Mouse (Mus musculus): ENCODE results near the gene Hist1h2ab. TPM values are rescaled to one million over a fixed set of nuclear protein-coding genes. Genes with fewer than 3 reads are reported as not detected.
"Not testable (repeated sequence)": the region's sequence is repeated elsewhere in the genome, so short reads cannot be mapped to it uniquely, and the experiment has no call there.

Gene Hist1h2ab
- polyA plus RNA-seq, 1 experiment from 2014 or later, result 10.5 TPM

- Histone ChIP-seq H3K4me2 (peak overlapping the region; percentile 94), H3K9ac (peak overlapping the region; percentile 76), H3K4me1 (replicated peaks) (peaks cover 23% of the 10 kb centered on the region), H3K27ac (peak overlapping the region; percentile 89), H3K9me3 (no peaks in the 10 kb centered on the region), H3K27me3 (no peaks in the 10 kb centered on the region), H3K4me3 (peak overlapping the region; percentile 48), H3K36me3 (no peaks in the 10 kb centered on the region)
- under 1% methylated on average over 14 of the region's 14 CpGs for WGBS
- ATAC-seq (ENCODE audit: low FRiP score), result no peak
These were observed 11.0 kb upstream of the Hist1h2ab start for GRCm38 (mm10) chr13:23739922-23740252.

DNA sequence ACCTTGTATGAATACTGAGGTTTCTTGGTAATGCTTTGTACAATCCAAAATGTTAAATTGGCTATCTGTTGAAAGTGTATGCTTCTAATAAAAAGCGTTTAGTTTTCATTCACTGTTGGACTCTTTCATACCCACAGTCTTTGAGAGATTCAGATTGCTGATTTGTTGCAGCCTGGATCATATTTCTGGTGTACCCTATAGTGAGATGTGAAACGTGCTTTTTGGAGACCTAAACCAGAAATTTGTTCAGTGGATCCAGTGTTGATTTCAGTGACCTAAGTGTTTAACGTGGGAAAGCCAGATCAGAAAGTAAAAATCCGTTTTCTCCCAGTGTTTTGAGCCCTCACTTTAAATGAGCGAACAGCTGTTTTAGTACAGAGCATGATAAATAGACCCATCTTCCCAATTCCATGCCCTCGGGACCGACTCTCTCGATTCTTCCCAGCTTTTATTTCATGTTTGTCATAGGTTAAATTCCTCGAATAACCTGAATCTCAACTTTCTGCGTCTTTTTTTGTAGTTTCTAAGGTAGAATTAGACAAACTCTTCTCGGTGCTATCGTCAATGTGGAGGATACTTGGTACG, 10.6 kb upstream of the Hist1h2ab start:
- H3K9me3 ChIP-seq, result no peaks in the 10 kb centered on the region
- WGBS, result 31% methylated on average over 13 of the region's 13 CpGs
- peak overlapping the region; percentile 48 for H3K4me3 ChIP-seq
- peak overlapping the region; percentile 94 for H3K4me2 ChIP-seq
- no peaks in the 10 kb centered on the region for H3K36me3 ChIP-seq
- H3K9ac ChIP-seq, result peak overlapping the region; percentile 76
- no peak for ATAC-seq (ENCODE audit: low FRiP score)
- peak overlapping the region; percentile 89; the same call in 1 of the 2 replicates for H3K27ac ChIP-seq
- peaks cover 23% of the 10 kb centered on the region for H3K4me1 ChIP-seq (replicated peaks)
- H3K27me3 ChIP-seq, result no peaks in the 10 kb centered on the region

DNA sequence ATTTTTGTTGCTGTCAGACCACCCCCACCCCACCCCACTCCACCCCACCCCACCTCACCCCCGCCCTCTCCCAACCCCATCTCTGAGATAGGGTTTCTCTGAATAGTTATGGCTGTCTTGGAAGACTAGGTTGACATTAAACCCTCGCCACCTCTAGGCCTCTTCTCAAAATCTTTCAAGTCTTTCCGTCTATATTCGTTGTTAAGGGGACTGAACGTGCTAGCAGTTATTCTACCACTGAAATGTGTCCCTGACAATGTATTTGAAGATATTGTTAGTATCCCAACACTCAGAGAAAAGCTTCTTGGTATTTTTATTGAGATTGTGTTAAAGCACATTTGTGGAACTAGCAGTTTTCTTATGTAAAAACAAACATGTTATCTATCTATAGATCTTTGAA, 10.0 kb upstream of the Hist1h2ab start:
- no peaks in the 10 kb centered on the region for H3K9me3 ChIP-seq
- H3K4me2 ChIP-seq, result peak overlapping the region; percentile 94; the same call in 1 of the 2 replicates
- no peaks in the 10 kb centered on the region for H3K27me3 ChIP-seq
- H3K36me3 ChIP-seq, result no peaks in the 10 kb centered on the region
- 72% methylated on average over 5 of the region's 5 CpGs for WGBS
- H3K9ac ChIP-seq, result no peak overlapping the region
- H3K4me3 ChIP-seq, result no peak overlapping the region
- H3K4me1 ChIP-seq (replicated peaks), result peaks cover 23% of the 10 kb centered on the region
- ATAC-seq (ENCODE audit: low FRiP score), result no peak
- H3K27ac ChIP-seq, result no peak overlapping the region

DNA sequence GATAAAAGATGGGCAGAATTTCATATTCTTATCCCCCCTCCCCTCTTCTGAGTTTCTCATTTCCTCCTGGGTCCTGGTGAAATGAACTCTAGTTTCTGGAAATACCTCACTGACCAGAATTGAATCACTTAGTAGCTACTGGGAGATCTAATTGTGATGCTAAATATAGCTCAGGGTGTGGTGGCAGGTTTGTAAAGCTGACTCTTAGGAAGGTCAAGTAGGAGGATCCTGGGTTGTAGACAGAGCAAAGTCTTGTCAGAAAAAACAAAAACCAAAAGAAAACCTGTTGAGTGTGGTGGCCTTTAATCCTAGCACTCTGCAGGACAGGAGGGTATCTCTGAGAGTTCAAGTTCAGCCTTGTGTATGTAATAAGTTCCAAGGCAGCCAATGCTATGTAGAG, 8.9 kb upstream of the Hist1h2ab start:
- peaks cover 25% of the 10 kb centered on the region for H3K4me1 ChIP-seq (replicated peaks)
- H3K36me3 ChIP-seq, result no peaks in the 10 kb centered on the region
- no peak overlapping the region for H3K27ac ChIP-seq
- H3K4me2 ChIP-seq, result no peak overlapping the region
- no peak for ATAC-seq (ENCODE audit: low FRiP score)
- no peak overlapping the region for H3K4me3 ChIP-seq
- H3K27me3 ChIP-seq, result no peaks in the 10 kb centered on the region
- no peaks in the 10 kb centered on the region for H3K9me3 ChIP-seq
- no peak overlapping the region for H3K9ac ChIP-seq

DNA sequence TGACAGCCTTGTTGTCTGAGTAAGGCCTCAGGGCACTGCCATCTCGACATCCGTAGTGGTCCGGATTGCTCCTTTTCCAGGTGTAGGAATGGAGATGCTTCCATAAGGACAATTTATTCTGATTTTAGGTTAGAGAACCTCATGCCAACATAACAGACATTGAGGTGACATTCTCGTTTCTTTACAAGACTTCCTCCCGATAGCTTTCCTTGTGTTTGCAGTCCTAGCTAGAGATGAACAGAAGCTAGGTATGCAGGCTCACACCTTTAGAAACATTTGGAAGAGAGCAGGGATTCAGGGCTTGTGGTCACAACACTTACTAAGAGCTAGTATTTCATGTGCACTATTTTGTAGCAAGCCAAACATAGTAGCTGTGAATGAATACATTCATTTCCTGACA, 7.7 kb upstream of the Hist1h2ab start:
- H3K27ac ChIP-seq, result no peak overlapping the region
- no peaks in the 10 kb centered on the region for H3K9me3 ChIP-seq
- no peaks in the 10 kb centered on the region for H3K27me3 ChIP-seq
- no peak overlapping the region for H3K9ac ChIP-seq
- H3K36me3 ChIP-seq, result no peaks in the 10 kb centered on the region
- ATAC-seq (ENCODE audit: low FRiP score), result no peak
- peaks cover 31% of the 10 kb centered on the region for H3K4me1 ChIP-seq (replicated peaks)
- no peak overlapping the region for H3K4me2 ChIP-seq
- WGBS, result 85% methylated on average over 5 of the region's 5 CpGs
- no peak overlapping the region for H3K4me3 ChIP-seq

- Histone ChIP-seq H3K4me1 (replicated peaks) (peaks cover 26% of the 10 kb centered on the region), H3K4me2 (no peak overlapping the region), H3K27me3 (no peaks in the 10 kb centered on the region), H3K27ac (no peak overlapping the region), H3K4me3 (peak overlapping the region; percentile 30; the same call in 1 of the 2 replicates), H3K9me3 (no peaks in the 10 kb centered on the region), H3K36me3 (no peaks in the 10 kb centered on the region), H3K9ac (no peak overlapping the region)
- no peak for ATAC-seq (ENCODE audit: low FRiP score)
- 52% methylated on average over 4 of the region's 4 CpGs for WGBS
These were observed 7.0 kb upstream of the Hist1h2ab start for GRCm38 (mm10) chr13:23743963-23744362.

GRCm38 (mm10) chr13:23744421-23745380, 6.2 kb upstream of the Hist1h2ab start:
- Histone ChIP-seq H3K27ac (no peak overlapping the region), H3K4me1 (replicated peaks) (peaks cover 20% of the 10 kb centered on the region), H3K4me2 (peak overlapping the region; percentile 65), H3K4me3 (peak overlapping the region; percentile 30), H3K27me3 (no peaks in the 10 kb centered on the region), H3K9ac (no peak overlapping the region), H3K36me3 (no peaks in the 10 kb centered on the region), H3K9me3 (no peaks in the 10 kb centered on the region)
- WGBS, result 2% methylated on average over 15 of the region's 36 CpGs
- ATAC-seq (ENCODE audit: low FRiP score), result no peak

GRCm38 (mm10) chr13:23745381-23746161, 5.4 kb upstream of the Hist1h2ab start, which contains the start of gene Hist1h3c:
Gene Hist1h3c, minus strand, starts transcription at chr13:23745602.
- H3K36me3 ChIP-seq, result no peaks in the 10 kb centered on the region
- H3K9me3 ChIP-seq, result no peaks in the 10 kb centered on the region
- H3K27me3 ChIP-seq, result no peaks in the 10 kb centered on the region
- H3K4me2 ChIP-seq, result peak within 1 kb of the TSS; percentile 65
- peak within 1 kb of the TSS; percentile 95 for H3K27ac ChIP-seq
- ATAC-seq (ENCODE audit: low FRiP score), result peak; percentile 74
- peaks cover 13% of the 10 kb centered on the region for H3K4me1 ChIP-seq (replicated peaks)
- peak within 1 kb of the TSS; percentile 58; the same call in 1 of the 2 replicates for H3K9ac ChIP-seq
- under 1% methylated on average over 24 of the region's 28 CpGs for WGBS
- peak within 1 kb of the TSS; percentile 42 for H3K4me3 ChIP-seq

DNA sequence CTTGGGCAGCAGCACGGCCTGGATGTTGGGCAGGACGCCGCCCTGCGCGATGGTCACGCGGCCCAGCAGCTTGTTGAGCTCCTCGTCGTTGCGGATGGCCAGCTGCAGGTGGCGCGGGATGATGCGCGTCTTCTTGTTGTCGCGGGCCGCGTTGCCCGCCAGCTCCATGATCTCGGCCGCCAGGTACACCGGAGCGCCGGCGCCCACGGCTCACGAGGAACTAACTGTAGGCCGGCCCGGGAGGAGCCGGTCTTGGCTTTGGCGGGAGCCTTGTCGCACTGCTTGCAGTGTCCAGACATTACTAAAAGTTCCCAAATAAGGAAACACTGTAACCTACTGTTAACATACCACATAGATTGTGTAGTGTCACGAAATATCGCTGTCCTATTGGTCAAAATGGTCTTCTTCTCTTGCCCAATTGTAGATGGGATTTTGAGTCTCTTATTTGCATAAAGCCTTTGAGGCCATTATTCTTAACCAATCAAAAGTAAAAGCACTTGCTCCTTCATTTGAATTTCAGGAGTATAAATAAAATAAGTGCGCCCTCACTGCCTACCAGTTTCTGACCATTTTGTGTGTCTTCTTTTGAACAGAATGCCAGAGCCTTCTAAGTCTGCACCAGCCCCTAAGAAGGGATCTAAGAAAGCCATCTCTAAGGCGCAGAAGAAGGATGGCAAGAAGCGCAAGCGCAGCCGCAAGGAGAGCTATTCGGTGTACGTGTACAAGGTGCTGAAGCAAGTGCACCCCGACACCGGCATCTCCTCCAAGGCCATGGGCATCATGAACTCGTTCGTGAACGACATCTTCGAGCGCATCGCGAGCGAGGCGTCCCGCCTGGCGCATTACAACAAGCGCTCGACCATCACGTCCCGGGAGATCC, 4.5 kb upstream of the Hist1h2ab start, which contains the start of gene Hist1h2bb:
Gene Hist1h2bb (plus strand): TSS at position 534 of the 880 bp plus-strand sequence.
- ATAC-seq (ENCODE audit: low FRiP score), result peak; percentile 94

GRCm38 (mm10) chr13:23747081-23747891, 3.6 kb upstream of the Hist1h2ab start:
- Histone ChIP-seq H3K4me2 (peak overlapping the region; percentile 65), H3K36me3 (no peaks in the 10 kb centered on the region), H3K27me3 (no peaks in the 10 kb centered on the region), H3K9me3 (no peaks in the 10 kb centered on the region), H3K4me1 (replicated peaks) (peaks cover 13% of the 10 kb centered on the region), H3K4me3 (peak overlapping the region; percentile 35), H3K27ac (peak overlapping the region; percentile 90), H3K9ac (peak overlapping the region; percentile 66)
- no peak; the same call in 1 of the 2 replicates for ATAC-seq (ENCODE audit: low FRiP score)
- WGBS, result 1% methylated on average over 13 of the region's 13 CpGs

More for the DNA sequence above, 4.5 kb upstream of the Hist1h2ab start, which contains the start of gene Hist1h2bb:
- under 1% methylated on average over 45 of the region's 58 CpGs for WGBS
- Histone ChIP-seq H3K27ac (peak within 1 kb of the TSS; percentile 95), H3K4me1 (replicated peaks) (peaks cover 13% of the 10 kb centered on the region), H3K9ac (peak within 1 kb of the TSS; percentile 66), H3K4me3 (peak within 1 kb of the TSS; percentile 42), H3K4me2 (peak within 1 kb of the TSS; percentile 65)
- H3K9me3 ChIP-seq, H3K36me3 ChIP-seq, H3K27me3 ChIP-seq: not testable (repeated sequence)
